Mouse (Mus musculus) lung, embryonic 16.5 days (tissue): Measurements from ENCODE around the gene Slc44a4. TPM values are rescaled to one million over a fixed set of nuclear protein-coding genes. Genes with fewer than 3 reads are reported as not detected.
"Not testable (repeated sequence)": the region's sequence is repeated elsewhere in the genome, so short reads cannot be mapped to it uniquely, and the experiment has no call there.

Source experiments
- ATAC-seq: fragments of 200-750 bp; cut with Nextera tagmentation; 2 replicates; pipeline ENCODE4 v1.8.0; 2017; ENCODE audit warnings: low read depth, mild to moderate bottlenecking, moderate library complexity
- H3K27ac ChIP-seq: fragments of 300-500 bp; sonication (generic); 2 replicates; pipeline ENCODE4 v1.5.1; 2014; ENCODE audit warnings: mild to moderate bottlenecking, control low read depth, low read length
- H3K27me3 ChIP-seq: fragments of 300-500 bp; sonication (generic); 2 replicates; pipeline ENCODE4 v1.6.1; 2014; ENCODE audit warnings: low read depth, low read length, mixed read lengths; ENCODE audit not compliant: control insufficient read depth, insufficient read depth
- H3K36me3 ChIP-seq: fragments of 300-500 bp; sonication (generic); 2 replicates; pipeline ENCODE4 v1.6.1; 2014; ENCODE audit warnings: low read length; ENCODE audit not compliant: control insufficient read depth, insufficient read depth
- H3K4me1 ChIP-seq: fragments of 300-500 bp; sonication (generic); replicated peaks from 2 replicates; pipeline ENCODE4 v1.6.1; 2014; ENCODE audit warnings: low read length, mixed read lengths; ENCODE audit not compliant: control insufficient read depth, insufficient read depth
- H3K4me2 ChIP-seq: fragments of 300-500 bp; sonication (generic); 2 replicates; pipeline ENCODE4 v1.6.1; 2014; ENCODE audit warnings: low read depth, low read length, control low read depth
- H3K4me3 ChIP-seq: fragments of 300-500 bp; sonication (generic); 2 replicates; pipeline ENCODE4 v1.5.1; 2014; ENCODE audit warnings: mild to moderate bottlenecking, low read length, control low read depth
- H3K9ac ChIP-seq: fragments of 300-500 bp; sonication (generic); 2 replicates; pipeline ENCODE4 v1.6.1; 2014; ENCODE audit warnings: low read length, control low read depth
- H3K9me3 ChIP-seq: fragments of 300-500 bp; sonication (generic); 2 replicates; pipeline ENCODE4 v1.6.1; 2016; ENCODE audit warnings: low read length; ENCODE audit not compliant: control insufficient read depth
- WGBS: fragments of 180-500 bp; shearing (Covaris S2); extraction: QIAGEN DNeasy Blood & Tissue Kit; methylation state at CpG from one replicate; pipeline ENCODE4 v1.1.7; 2014; 5-methylcytosine and 5-hydroxymethylcytosine counted together
- polyA plus RNA-seq: library from polyadenylated mRNA; unstranded; fragments of >200 nt; fragmentation: Nextera tagmentation; extraction: Ambion mirVana; gene quantifications from 2 replicates; pipeline ENCODE4 v1.2.1, GENCODE M21; 2015

The Slc44a4 gene
- polyA plus RNA-seq, 1 experiment from 2014 or later, result 1.5 TPM

DNA sequence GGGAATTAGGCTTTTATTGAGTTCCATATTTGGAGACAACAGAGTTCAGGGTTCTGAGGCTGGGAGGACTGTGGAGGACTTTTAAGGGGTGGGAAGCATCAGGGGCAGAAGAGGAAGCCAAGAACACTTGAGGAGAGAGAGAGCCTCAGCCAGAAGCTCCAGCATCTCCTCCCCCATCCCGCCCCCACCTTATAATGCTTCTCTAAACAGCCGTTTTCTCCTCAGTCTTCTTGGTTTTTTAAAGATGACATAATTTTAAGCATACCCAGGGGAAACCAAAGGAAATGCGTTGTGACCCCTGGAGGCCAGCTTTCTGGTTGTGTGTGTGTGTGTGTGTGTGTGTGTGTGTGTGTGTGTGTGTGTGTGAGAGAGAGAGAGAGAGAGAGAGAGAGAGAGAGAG, 47.9 kb downstream of the Slc44a4 start:
- no peaks in the 10 kb centered on the region for H3K27me3 ChIP-seq
- H3K36me3 ChIP-seq, result no peaks in the 10 kb centered on the region
- H3K27ac ChIP-seq, result no peak overlapping the region
- H3K4me3 ChIP-seq, result no peak overlapping the region
- ATAC-seq, result no peak
- H3K9me3 ChIP-seq, result no peaks in the 10 kb centered on the region
- H3K9ac ChIP-seq, result no peak overlapping the region
- 32% methylated on average over 3 of the region's 3 CpGs for WGBS
- no peak overlapping the region for H3K4me2 ChIP-seq
- H3K4me1 ChIP-seq, result peaks cover 9% of the 10 kb centered on the region

DNA sequence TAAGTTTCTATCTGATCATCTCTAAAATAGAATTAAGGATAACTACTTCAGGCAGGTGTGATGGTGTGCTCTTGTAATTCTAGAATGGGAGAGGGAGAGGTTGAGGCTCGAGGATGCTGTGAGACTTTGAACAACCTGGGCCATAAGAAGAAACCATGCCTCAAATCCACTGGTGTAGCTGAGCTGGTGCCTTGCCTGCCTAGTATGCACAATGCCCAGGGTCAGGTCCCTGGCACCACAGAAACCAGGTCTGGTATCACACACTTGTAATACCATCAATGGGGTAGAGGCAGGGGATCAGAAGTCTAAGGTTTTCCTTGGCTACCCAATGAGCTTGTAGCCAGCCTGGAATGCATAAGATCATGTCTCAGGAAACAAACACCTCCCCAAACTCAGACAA, 48.6 kb downstream of the Slc44a4 start:
- no peak overlapping the region for H3K4me3 ChIP-seq
- no peaks in the 10 kb centered on the region for H3K36me3 ChIP-seq
- H3K27me3 ChIP-seq, result peaks cover 7% of the 10 kb centered on the region
- H3K4me2 ChIP-seq, result no peak overlapping the region
- no peak for ATAC-seq
- no peaks in the 10 kb centered on the region for H3K9me3 ChIP-seq
- no peak overlapping the region for H3K9ac ChIP-seq
- H3K27ac ChIP-seq, result no peak overlapping the region
- 76% methylated on average over 1 of the region's 1 CpGs for WGBS
- H3K4me1 ChIP-seq, result peaks cover 9% of the 10 kb centered on the region

DNA sequence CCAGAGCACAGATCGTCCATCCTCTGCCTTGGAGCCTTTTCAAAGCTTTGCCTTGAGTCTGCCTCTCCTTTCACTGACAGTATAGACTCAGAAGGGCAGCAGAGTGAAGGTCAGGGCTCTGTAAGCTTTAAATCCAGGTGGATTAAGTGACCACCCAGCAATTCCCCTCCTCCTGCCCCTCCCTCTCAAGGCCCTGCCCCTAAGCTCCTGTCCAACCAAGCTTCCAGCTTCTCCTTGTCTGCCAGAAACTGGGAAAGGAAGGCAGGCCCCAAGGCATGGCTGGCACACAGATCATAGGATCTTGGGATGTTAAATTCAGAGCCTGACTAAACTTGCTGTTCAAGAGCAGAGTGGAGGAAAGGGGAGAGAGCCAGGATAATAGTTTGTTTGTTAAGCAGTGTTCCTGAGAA, 50.4 kb downstream of the Slc44a4 start:
- Histone ChIP-seq H3K4me2 (no peak overlapping the region), H3K27me3 (peaks cover 25% of the 10 kb centered on the region), H3K4me1 (peaks cover 9% of the 10 kb centered on the region), H3K4me3 (no peak overlapping the region), H3K27ac (no peak overlapping the region), H3K9ac (no peak overlapping the region), H3K36me3 (no peaks in the 10 kb centered on the region), H3K9me3 (no peaks in the 10 kb centered on the region)
- WGBS, result 18% methylated on average over 1 of the region's 1 CpGs
- ATAC-seq, result no peak

DNA sequence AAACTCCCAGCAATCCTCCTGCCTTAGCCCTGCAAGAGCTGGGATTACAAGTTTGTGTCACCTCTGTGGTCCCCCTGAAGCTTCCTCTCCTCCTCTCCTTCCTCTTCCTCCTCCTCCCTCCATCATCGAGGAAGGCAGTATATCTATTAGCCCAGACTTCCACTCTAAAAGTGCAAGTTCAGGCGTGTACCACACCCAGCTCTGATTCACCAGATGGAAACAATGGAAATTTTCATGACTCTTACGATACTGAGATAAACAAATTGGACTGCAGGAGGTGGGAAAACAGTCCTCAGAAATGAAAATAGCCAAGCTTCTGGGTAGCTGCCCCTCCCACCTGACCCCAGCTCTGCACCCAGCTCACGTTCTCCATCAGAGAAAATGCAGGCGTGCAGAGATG, 51.4 kb downstream of the Slc44a4 start:
- Histone ChIP-seq H3K9ac (no peak overlapping the region), H3K4me2 (no peak overlapping the region), H3K27me3 (peaks cover 27% of the 10 kb centered on the region), H3K36me3 (no peaks in the 10 kb centered on the region), H3K27ac (no peak overlapping the region), H3K9me3 (no peaks in the 10 kb centered on the region), H3K4me1 (0 out of 2 replicates have a peak, but pooled peaks cover 2% of the 10 kb centered on the region), H3K4me3 (no peak overlapping the region)
- no peak for ATAC-seq
- 61% methylated on average over 5 of the region's 5 CpGs for WGBS

DNA sequence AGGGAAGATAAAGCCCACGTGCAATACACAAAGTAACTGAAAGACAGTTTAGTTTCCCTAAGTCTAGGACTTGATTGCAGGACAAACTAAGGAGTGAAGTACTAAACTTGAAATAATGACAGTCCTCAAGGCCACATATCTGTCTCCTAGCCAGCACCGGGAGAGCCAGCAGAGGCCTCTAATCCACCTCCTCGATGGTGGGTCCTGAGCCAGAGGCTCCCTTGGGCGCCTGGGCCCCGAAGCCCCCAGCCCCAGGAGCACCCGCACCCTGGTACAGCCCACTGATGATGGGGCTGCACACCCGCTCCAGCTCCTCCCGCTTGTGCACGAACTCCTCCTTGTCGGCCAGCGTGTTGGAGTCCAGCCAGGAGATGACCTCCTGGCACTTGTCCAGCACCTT, 55.6 kb downstream of the Slc44a4 start, which contains the start of gene Gm20481:
TSS of gene Gm20481 (plus strand) at position 91 of the 400 bp plus-strand sequence.
- H3K4me2 ChIP-seq, H3K27ac ChIP-seq, ATAC-seq, H3K9ac ChIP-seq, H3K9me3 ChIP-seq, H3K36me3 ChIP-seq, H3K4me3 ChIP-seq, H3K4me1 ChIP-seq: not testable (repeated sequence)
- WGBS, result 47% methylated on average over 6 of the region's 11 CpGs
- peaks cover 27% of the 10 kb centered on the region for H3K27me3 ChIP-seq

DNA sequence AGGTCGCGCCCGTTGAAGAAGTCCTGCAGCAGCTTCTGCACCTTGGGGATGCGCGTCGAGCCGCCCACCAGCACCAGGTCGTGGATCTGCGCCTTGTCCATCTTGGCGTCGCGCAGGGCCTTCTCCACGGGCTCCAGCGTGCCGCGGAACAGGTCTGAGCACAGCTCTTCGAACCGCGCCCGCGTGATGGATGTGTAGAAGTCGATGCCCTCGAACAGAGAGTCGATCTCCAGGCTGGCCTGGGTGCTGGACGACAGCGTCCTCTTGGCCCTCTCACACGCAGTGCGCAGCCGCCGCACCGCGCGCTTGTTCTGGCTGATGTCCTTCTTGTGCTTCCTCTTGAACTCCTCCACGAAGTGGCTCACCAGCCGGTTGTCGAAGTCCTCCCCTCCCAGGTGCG, 56.6 kb downstream of the Slc44a4 start:
- H3K9ac ChIP-seq, H3K4me3 ChIP-seq, H3K27ac ChIP-seq, H3K4me1 ChIP-seq, ATAC-seq, H3K9me3 ChIP-seq, H3K36me3 ChIP-seq, H3K4me2 ChIP-seq: not testable (repeated sequence)
- WGBS, result 31% methylated on average over 14 of the region's 37 CpGs
- H3K27me3 ChIP-seq, result peaks cover 27% of the 10 kb centered on the region

DNA sequence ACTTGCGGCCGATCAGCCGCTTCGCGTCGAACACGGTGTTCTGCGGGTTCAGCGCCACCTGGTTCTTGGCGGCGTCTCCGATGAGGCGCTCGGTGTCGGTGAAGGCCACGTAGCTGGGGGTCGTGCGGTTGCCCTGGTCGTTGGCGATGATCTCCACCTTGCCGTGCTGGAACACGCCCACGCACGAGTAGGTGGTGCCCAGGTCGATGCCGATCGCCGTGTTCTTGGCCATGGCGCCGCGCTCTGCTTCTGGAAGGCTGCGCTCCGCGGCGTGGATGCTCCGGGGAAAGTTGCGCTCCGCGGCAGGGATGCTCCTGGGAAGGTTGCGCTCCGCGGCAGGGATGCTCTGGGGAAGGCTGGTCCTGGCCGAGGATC, 57.4 kb downstream of the Slc44a4 start:
- peak; percentile 32 for ATAC-seq
- not testable (repeated sequence) for H3K27ac ChIP-seq, H3K9ac ChIP-seq, H3K36me3 ChIP-seq, H3K4me1 ChIP-seq, H3K9me3 ChIP-seq
- 2% methylated on average over 20 of the region's 43 CpGs for WGBS
- peaks cover 27% of the 10 kb centered on the region for H3K27me3 ChIP-seq
- H3K4me2 ChIP-seq, result peak overlapping the region; percentile 82
- H3K4me3 ChIP-seq, result peak overlapping the region; percentile 53

DNA sequence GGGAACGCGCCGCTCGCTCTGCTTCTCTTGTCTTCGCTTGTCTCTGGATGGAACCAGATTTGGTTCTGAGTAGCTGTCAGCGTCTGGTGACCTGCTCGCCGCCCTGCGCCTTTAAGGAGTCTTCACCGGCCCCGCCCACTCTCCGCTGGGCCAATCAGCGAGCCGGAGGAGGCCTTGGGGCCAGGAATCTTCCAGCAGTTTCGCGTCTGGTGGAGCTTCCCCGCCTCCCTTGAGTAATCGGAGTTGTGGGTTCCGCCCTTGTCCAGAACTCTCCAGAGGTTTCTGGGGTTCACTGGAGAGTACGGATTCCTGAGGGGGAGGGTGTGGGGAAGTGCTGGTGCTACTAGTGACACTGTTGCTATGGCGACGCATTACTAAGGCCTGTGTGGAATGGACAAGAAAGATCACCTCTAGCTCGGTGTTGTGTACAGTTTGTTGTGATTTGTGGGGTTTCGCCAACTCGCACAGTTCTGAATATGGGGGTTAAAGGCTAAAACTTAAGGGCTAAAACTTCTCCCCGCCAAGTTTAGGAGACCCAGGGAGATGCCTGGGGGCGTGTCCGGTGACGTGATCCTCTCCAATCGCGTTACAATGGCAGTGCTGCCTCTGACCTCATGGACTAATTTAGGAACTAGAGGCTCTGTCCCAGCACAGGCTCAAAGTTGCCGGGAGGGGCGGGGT, 57.9 kb downstream of the Slc44a4 start, which contains the start of the genes Hspa1a and Hspa1l:
TSS of gene Hspa1a (minus strand) at position 88 of the 681 bp plus-strand sequence.
TSS of gene Hspa1l (plus strand) at position 635 of the 681 bp plus-strand sequence.
- H3K36me3 ChIP-seq, H3K4me1 ChIP-seq, H3K9me3 ChIP-seq: not testable (repeated sequence)
- ATAC-seq, result peak; percentile 97
- Histone ChIP-seq H3K4me3 (peak within 1 kb of the TSS; percentile 53), H3K27ac (peak within 1 kb of the TSS; percentile 63), H3K27me3 (peaks cover 27% of the 10 kb centered on the region), H3K9ac (peak within 1 kb of the TSS; percentile 35; the same call in 1 of the 2 replicates), H3K4me2 (peak within 1 kb of the TSS; percentile 82)
- under 1% methylated on average over 29 of the region's 33 CpGs for WGBS

DNA sequence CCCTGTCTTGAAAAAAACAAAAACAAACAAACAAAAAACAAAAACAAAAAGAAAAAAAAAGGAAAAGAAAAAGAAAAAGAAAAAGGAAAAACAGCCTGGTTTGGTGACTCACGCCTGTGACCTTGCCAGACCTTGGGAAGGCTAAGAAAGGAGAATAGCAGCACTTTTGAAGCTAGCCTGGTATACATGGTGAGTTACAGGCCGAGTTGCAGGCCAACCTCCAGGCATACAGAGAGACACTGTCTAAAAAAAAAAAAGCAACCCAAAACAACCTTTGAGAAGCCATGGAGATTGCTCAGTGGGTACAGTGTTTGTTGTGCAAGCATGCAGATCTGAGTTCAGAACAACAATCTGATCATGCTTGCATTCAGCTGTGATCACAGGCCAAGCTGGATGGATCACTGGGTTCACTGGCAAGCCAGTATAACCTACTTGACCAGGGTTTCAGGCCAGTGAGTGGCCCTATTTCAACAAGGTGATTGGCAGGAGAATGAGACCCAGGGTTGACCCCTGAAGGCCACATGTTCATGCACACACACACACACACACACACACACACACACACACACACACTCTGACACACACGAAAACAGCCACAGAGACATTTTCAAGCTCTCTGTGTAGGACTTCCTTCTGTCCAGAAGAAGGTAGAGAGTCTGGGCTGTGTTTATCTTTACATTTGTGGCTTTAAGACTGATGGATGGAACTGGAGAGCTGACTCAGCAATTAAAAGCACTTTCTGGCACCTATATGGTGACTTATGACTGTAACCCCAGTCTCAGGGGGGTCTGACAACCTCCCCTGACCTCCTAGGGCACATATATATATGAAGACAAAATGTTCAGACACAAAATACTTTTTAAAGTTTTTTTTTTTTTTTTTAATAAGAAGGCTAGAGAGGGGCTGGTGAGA, 61.6 kb downstream of the Slc44a4 start:
- Histone ChIP-seq H3K9me3 (no peaks in the 10 kb centered on the region), H3K9ac (no peak overlapping the region), H3K4me3 (no peak overlapping the region), H3K4me1 (peaks cover 4% of the 10 kb centered on the region), H3K27ac (no peak overlapping the region), H3K36me3 (no peaks in the 10 kb centered on the region), H3K4me2 (no peak overlapping the region), H3K27me3 (no peaks in the 10 kb centered on the region)
- 75% methylated on average over 3 of the region's 3 CpGs for WGBS
- no peak for ATAC-seq
